Mouse (Mus musculus) megakaryocyte progenitor cell, adult 5-6 weeks (primary cell): Measurements from ENCODE around the gene Casp1. TPM values are rescaled to one million over a fixed set of nuclear protein-coding genes. Genes with fewer than 3 reads are reported as not detected.

Experiments used
- ATAC-seq: replicated peaks from 2 replicates; pipeline ENCODE4 v1.8.0; 2016; ENCODE audit warnings: mild to moderate bottlenecking, moderate TSS enrichment, inconsistent platforms; ENCODE audit not compliant: poor library complexity
- total RNA-seq, 2 experiments: library from RNA; stranded (forward) in 1 of 2; stranded (reverse) in 1 of 2; fragments of 157-497, 149-512 nt in 1 of 2; fragments of 200-1000 nt in 1 of 2; gene quantifications; 2 replicates each; pipeline versions ENCODE4 v1.2.3 to v1.2.4; 2015 to 2017

Gene Casp1
- total RNA-seq (2015) (97.7 and 107 TPM in 2 replicates), total RNA-seq (2017) (69.5 and 78.8 TPM in 2 replicates)

DNA sequence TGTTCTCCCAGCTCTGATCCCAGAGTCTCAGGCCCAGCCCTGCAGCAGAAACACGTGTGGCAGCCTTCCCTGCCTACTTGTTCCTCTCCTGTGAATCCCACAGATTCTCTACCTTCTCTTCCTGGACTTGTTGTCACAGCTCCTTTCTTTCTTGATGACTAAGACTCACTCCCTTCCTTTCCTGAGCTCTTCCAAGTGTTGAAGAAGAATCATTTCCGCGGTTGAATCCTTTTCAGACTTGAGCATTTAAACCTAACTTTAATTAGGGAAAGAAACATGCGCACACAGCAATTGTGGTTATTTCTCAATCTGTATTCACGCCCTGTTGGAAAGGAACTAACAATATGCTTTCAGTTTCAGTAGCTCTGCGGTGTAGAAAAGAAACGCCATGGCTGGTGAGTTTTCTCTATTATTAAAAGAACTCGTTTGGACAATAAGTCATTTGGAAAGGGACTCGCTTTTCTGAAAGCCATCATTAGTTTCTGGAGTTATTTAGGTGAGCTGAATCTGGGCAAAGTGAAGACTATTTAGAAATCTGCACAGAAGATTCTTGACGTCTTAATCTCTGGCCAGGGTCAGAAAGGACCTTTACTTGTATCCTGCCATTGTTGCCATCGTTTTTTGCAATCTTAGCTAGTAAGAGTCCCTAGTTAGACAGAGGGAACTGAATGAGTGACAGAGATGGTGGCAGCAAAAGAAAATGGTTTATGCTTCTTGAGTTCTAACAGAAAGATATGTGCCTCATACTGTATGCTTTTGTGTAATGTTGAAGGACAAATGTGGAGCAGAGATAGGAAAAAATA is at the start of gene Casp1:
TSS of gene Casp1 (plus strand) at position 189 of the 803 bp plus-strand sequence.
- peak; percentile 90 for ATAC-seq

DNA sequence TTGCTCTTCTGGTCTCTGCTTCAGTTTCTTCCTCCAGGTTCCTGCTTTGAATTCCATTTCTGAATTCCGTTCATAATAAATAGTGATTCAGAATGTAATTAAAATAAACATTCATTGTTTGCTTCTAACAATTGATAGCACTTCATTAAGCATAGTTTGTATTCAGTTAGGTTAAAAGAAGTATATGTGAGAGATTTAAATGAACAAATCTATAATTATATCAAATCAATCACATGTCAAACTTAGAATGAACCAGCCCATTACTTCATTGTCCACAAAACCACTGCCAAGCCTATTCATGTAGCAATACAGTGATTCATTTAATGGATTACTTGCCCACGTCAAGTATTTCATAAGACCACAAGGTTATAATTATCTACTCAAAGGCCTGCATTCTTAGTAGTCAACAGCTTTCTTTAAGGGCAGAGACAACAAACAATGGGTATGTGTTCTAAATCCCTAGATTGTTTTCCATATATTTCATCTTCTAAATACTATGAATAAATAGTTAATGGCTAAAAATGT is 34.3 kb upstream of the Casp1 start:
- no peak for ATAC-seq

DNA sequence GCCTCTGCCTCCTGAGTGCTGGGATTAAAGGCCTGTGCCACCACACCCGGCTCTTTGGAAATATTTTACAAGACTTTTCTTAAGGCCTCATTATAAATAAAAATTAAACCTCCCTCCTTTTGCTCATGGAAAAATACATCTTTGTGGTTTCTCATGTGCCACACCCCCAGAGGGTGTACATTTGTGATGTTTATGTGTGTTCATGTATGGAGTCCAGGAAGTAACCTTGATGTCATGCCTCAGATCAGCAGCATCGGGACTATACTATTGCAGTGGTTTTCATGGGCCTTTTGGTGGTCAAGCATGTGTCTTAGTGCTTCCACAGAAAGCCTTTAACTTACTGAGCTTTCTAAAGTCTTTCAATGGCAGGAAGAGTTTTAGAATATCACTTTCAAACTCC is 28.0 kb upstream of the Casp1 start:
- ATAC-seq = no peak

DNA sequence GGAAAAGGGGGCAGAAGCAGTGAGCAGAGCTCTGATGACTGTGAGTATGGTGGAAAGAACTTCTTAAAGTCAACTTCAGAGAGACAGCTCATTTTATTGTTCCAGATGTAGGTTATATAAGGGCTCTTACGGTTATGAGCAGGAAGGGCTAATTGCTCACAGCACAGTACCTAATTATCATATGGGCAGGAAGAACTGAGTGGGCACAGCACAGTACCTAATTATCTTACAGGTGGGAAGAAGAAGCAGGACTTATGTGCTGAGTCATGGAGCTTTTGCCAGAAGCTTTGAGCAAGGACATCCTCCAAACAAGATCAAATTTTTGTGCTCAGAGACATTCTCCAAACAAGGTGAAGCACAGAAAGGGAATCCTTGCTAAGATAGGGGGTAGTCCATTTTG is 27.4 kb upstream of the Casp1 start:
- ATAC-seq = no peak

DNA sequence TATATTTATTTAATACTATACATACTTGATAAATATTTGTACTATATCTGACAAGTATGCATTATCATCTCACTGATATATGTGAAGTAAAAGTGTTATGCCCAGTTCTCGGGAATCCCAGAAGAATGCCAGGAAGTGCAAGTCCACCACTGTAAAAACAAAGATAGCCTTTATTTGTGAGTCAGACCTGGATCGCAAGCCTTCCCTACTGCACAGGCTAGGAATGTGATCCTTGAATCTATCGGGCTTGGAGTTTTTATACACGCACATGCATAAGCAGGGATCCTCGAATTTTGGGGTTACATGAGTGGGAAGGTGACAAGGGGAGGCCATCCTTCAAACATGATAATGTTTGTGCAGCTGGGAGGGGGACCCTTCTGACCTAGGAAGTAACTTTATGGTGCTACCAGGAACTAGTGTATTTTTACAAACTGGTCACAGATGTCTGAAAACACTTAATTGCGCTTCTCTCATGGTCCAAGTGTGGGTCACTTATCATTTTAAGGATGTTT is 26.9 kb upstream of the Casp1 start:
- no peak for ATAC-seq

DNA sequence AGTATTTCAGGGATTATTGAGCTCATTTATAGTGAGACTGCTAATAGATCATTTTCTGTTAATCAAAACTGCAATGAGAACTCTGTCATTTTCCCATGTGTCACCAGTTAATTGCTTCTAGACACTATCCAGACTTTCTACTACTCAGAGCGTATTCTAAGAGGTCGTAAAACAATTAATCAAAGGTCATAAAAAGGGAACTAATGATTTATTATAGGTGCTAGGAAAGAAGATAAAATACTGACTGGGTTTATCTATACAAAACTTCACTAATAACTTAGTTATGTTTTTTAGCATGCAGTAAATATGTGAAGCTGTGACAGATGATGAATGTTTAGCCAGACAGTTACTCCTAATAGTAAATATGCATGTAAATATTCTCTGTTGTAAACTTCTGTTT is 12.2 kb upstream of the Casp1 start:
- ATAC-seq = no peak

GRCm38 (mm10) chr9:5286597-5286996 is 11.7 kb upstream of the Casp1 start:
- no peak for ATAC-seq

DNA sequence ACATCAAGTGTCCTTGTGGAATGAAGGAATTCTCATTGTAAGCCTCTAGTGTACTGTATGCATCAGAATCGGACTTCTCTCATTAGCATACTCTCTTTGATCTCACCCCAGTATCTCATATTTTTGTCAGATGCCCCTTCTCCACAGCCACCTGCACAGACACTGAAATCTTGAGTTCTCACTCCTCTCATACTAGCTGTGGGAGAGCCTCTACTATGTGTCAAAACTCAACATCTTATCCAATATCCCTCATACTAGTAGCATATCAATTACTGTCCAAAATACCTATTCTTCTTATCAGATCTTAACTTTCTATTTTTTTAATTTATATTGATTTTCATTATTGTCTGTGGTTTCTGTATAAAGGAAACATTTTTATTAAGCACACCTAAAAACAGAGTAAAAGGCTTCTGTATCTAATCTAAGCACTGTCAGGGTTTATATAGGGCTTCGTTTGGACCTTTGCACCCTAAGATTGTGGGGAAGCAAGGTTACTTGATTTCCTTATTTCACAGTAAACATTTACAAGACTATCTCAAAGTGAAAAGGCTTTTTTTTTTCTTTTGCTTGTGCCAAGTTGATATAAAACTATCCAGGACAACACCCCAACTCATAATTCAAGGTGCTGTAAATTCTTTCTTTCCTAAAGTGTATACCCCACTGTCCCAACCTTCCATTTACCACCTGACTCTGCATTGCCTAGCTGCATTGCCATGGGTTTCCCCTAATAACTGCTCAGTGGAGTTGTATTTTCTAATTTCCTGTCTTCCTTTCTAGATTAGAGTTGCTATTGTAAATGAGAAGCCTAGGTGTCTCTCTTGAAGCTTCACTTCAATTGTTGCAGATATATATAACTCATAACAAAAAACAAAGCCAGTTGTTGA is 1.7 kb upstream of the Casp1 start:
- no peak for ATAC-seq

- peak; percentile 38 for ATAC-seq
Observed at GRCm38 (mm10) chr9:5299132-5299381, 740 bp downstream of the Casp1 start.

- peak; percentile 92 for ATAC-seq
Observed at GRCm38 (mm10) chr9:5308561-5308960, 10.2 kb downstream of the Casp1 start, which contains the start of gene Casp4. Gene Casp4, plus strand, starts transcription at chr9:5308828.

DNA sequence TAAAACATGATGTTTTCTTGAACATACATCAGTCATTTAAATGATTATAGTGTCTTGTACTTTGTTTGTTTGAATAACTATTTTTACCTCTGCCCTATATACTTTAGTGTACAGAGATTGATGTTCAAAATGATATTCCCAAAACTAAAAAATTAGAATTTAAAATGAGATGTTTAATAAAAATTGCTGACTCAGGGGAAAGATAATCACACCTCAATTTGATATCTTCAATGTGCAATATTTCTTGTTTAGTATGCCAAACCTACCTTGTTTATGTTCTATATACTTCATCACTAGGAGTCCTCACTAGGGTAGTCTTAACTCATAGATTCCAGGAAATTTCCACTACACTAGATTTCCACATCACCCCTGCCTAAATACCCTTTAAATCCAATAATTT is 11.8 kb downstream of the Casp1 start:
- ATAC-seq = no peak

DNA sequence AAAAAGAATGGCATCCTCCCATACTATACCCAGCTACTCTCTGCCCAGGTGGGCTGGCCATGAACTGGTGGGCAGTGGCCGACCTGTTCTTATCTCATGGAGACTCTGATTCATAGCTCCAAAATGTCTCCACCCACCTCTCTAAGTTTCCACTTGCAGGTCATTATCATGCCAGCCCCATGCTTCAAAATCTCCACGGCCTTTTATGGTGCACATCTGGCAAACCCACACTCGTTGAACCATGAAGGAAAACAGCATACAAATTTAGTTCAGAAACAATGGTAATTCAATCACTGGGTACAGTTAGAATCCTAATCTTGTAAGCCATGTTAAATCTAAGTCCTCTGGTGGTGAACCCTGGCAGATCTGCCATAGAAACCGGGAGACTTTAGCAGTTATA is 13.1 kb downstream of the Casp1 start:
- ATAC-seq = no peak

DNA sequence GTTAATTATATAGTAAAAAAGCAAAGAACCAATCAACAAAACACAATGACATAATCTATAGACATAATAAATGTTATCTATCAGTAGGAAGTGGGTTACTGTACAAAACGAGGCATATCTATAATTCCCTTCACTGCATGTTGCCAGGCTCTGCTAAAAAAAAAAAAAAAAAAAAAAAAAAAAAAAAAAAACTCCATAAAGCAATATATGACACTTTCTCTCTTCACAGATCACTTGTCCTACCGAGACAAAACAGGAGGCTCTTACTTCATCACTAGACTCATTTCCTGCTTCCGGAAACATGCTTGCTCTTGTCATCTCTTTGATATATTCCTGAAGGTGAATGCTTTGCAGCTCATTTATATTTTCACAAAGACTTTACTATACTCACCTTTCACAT is 29.9 kb downstream of the Casp1 start:
- no peak for ATAC-seq

DNA sequence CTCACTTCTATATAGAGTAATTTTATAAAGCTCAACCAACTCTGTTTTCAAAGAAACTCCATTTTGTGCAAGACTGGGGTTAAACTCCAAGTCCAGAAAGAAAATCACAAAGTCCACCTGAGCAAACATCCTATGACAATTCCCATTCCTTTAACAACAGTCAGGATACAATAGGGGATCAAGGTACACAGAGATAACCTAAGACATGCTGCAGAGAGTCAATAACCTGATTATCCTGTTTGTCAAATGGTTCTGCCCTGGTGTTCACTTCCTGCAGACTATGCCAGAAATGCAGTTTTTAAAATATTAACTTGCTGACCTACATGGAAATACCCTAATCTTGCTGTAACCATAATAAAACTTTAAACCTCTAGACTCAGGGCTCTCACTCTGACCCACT is 34.1 kb downstream of the Casp1 start:
- no peak for ATAC-seq

DNA sequence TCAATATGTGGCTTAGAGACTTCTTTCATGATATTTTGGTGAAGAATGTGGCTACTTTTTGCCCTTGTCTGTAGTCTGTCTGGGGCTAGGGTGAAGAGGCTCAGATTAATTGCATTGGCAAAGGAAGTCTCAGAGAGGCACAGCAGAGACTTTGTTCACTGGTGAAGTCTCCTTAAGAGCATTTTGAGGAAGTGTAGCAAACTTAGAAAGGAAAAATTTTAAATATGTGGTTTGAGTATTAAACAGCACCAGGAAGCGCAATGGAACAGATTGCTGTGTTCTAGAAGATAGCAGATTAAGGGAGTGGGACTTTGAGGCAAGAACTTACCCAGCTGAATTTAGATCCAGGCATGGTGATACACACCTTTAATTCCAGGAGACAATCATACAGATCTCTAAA is 35.1 kb downstream of the Casp1 start:
- peak; percentile 65; the same call in 1 of the 2 replicates for ATAC-seq

GRCm38 (mm10) chr9:5343092-5343491 is 44.8 kb downstream of the Casp1 start:
- ATAC-seq = peak; percentile 83

- peak; percentile 81 for ATAC-seq
Observed at GRCm38 (mm10) chr9:5344090-5344489, 45.8 kb downstream of the Casp1 start.

DNA sequence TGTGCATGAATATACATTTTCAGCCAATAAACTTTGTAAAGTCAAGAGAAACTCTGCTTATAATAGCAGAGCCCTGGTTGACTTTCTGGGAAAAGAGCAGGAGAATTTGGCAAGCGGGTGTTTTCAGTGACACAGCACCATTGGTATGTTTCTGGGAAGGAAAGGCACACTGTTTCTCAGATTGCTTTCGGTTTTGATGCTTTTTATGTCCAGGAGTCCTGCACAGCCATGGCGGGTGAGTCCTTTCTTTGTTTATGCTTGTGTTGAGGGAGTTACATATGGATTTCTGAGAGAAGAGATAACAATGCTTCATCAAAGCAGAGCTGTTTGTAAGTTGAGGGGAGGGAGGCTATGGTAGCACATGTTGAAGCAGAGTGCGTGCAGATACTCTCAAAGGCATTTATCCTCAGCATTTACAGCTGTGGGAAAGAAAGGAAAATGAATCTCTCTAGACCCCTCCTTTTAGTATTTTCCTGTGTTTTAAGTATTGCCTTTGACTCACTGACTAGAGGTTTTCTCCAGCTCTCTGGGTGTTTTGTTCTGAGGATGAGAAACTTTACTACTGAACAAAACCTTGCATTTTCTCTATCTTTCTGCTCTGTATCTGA is 47.1 kb downstream of the Casp1 start, which contains the start of gene Casp12:
TSS of gene Casp12 (plus strand) at position 140 of the 608 bp plus-strand sequence.
- 0 out of 2 replicates have a peak, but pooled peaks have one; percentile 19 for ATAC-seq

GRCm38 (mm10) chr9:5347381-5347780 is 49.1 kb downstream of the Casp1 start:
- ATAC-seq = no peak

DNA sequence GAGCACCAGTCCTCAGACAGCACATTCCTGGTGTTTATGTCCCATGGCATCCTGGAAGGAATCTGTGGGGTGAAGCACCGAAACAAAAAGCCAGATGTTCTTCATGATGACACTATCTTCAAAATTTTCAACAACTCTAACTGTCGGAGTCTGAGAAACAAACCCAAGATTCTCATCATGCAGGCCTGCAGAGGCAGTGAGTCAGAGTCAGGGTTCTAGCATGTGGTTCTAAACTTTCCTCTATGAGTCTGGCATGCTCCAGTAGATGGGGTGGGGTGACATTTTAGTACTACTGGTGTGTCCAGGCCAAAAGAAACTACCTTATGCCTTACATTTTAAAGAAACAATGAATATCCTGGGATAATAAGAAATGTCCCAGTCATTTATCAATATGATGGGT is 55.4 kb downstream of the Casp1 start:
- ATAC-seq = no peak

GRCm38 (mm10) chr9:5356801-5357200 is 58.5 kb downstream of the Casp1 start:
- no peak for ATAC-seq
